Mouse (Mus musculus): ENCODE data around the gene Trpm5.

GRCm38 (mm10) chr7:143100759-143101158 lies 6.3 kb upstream of the Trpm5 start:
- TF ChIP-seq CTCF (IDR thresholded peaks at IDR 0.05; ENCODE audit: extremely low read depth, insufficient read depth, insufficient read length, insufficient replicate concordance) (no peak), POLR2A (IDR thresholded peaks at IDR 0.05; ENCODE audit: low read depth, low read length) (no peak)
